Mouse (Mus musculus) lung, adult 2 months (tissue): ENCODE measurements around the gene Timp2.

Experiments used
- CTCF ChIP-seq: fragments of 200-500 bp; IDR thresholded peaks from 2 replicates; pipeline ENCODE4 v1.5.1; 2011; ENCODE audit warnings: mild to moderate bottlenecking, low read length, control low read depth; ENCODE audit not compliant: insufficient read depth
- POLR2A ChIP-seq: fragments of 200-500 bp; IDR thresholded peaks from 2 replicates; pipeline ENCODE4 v1.6.1; 2011; ENCODE audit warnings: low read depth, mild to moderate bottlenecking, control low read depth, low read length, borderline replicate concordance; ENCODE audit errors: extremely low read depth

GRCm38 (mm10) chr11:118330361-118330760 is 25.2 kb downstream of the Timp2 start:
- no peak for TF ChIP-seq CTCF
- TF ChIP-seq POLR2A = no peak
